Mouse (Mus musculus): Measurements from ENCODE around the gene Gpr137.
A peak's percentile ranks its signal among the peaks of the same experiment; 100 is the strongest.

Gpr137 gene

GRCm38 (mm10) chr19:6940396-6941351 lies 1.6 kb downstream of the Gpr137 start:
- DNase-seq, result no peak

- DNase-seq, result no peak
Measured at GRCm38 (mm10) chr19:6939106-6940002, 2.9 kb downstream of the Gpr137 start.

- DNase-seq, result no peak
Measured at GRCm38 (mm10) chr19:6937541-6938465, 4.5 kb downstream of the Gpr137 start.

- DNase-seq, result no peak
Measured at GRCm38 (mm10) chr19:6936299-6936698, 6.0 kb downstream of the Gpr137 start.

GRCm38 (mm10) chr19:6934195-6934977 lies 7.9 kb downstream of the Gpr137 start, which contains the start of gene Kcnk4:
TSS of gene Kcnk4 (minus strand) at chr19:6934515.
- DNase-seq, result no peak

- DNase-seq, result peak; percentile 65
Measured at GRCm38 (mm10) chr19:6933436-6934194, 8.7 kb downstream of the Gpr137 start.

GRCm38 (mm10) chr19:6933102-6933435 lies 9.2 kb downstream of the Gpr137 start:
- DNase-seq, result no peak

GRCm38 (mm10) chr19:6932018-6932417 lies 10.3 kb downstream of the Gpr137 start:
- no peak for DNase-seq

- DNase-seq, result no peak
Measured at GRCm38 (mm10) chr19:6931002-6931401, 11.3 kb downstream of the Gpr137 start.

GRCm38 (mm10) chr19:6928080-6928479 lies 14.2 kb downstream of the Gpr137 start:
- DNase-seq, result no peak

- no peak for DNase-seq
Measured at GRCm38 (mm10) chr19:6926559-6927255, 15.6 kb downstream of the Gpr137 start.

- DNase-seq, result no peak
Measured at GRCm38 (mm10) chr19:6925611-6926329, 16.5 kb downstream of the Gpr137 start.

GRCm38 (mm10) chr19:6925307-6925573 lies 17.0 kb downstream of the Gpr137 start, which contains the start of gene Catsperz:
TSS of gene Catsperz (minus strand) at chr19:6925380.
- no peak for DNase-seq

GRCm38 (mm10) chr19:6924461-6925306 lies 17.6 kb downstream of the Gpr137 start:
- peak; percentile 94 for DNase-seq

GRCm38 (mm10) chr19:6922901-6923735 lies 19.2 kb downstream of the Gpr137 start:
- no peak for DNase-seq

GRCm38 (mm10) chr19:6921647-6922567 lies 20.4 kb downstream of the Gpr137 start, which contains the start of gene Esrra:
TSS of gene Esrra (minus strand) at chr19:6921813.
- peak; percentile 99 for DNase-seq
